Mouse (Mus musculus) liver, embryonic 14.5 days (tissue): ENCODE results near the gene Ccn1. TPM values are rescaled to one million over a fixed set of nuclear protein-coding genes. Genes with fewer than 3 reads are reported as not detected.

Source experiments
- ATAC-seq: fragments of 200-750 bp; cut with Nextera tagmentation; 2 replicates; pipeline ENCODE4 v1.8.0; 2017; ENCODE audit warnings: moderate number of reproducible peaks, mild to moderate bottlenecking, moderate library complexity; ENCODE audit not compliant: insufficient read depth
- DNase-seq, 3 experiments: peaks; one replicate each; pipeline ENCODE4 v3.0.0-alpha.2; 2012 to 2013; ENCODE audit warnings: low read depth in 3 of 3, low spot score in 3 of 3
- H3K27ac ChIP-seq: fragments of 300-500 bp; sonication (generic); 2 replicates; pipeline ENCODE4 v1.5.1; 2014; ENCODE audit warnings: moderate library complexity, mild to moderate bottlenecking, control low read depth, inconsistent platforms
- H3K27me3 ChIP-seq: fragments of 300-500 bp; sonication (generic); 2 replicates; pipeline ENCODE4 v1.6.1; 2014; ENCODE audit warnings: mild to moderate bottlenecking, low read length, moderate library complexity; ENCODE audit not compliant: control insufficient read depth, insufficient read depth
- H3K36me3 ChIP-seq: fragments of 300-500 bp; sonication (generic); replicated peaks from 2 replicates; pipeline ENCODE4 v1.6.1; 2014; ENCODE audit warnings: low read depth; ENCODE audit not compliant: control insufficient read depth, insufficient read depth
- H3K4me1 ChIP-seq, 2 experiments: fragments of 200-500 bp in 1 of 2; fragments of 300-500 bp in 1 of 2; sonication (generic) in 1 of 2; replicated peaks; 2 replicates each; pipeline ENCODE4 v1.6.1; 2012 to 2014; ENCODE audit warnings: antibody characterized with exemption in 1 of 2, inconsistent platforms in 1 of 2, low read length in 1 of 2; ENCODE audit not compliant: control insufficient read depth in 2 of 2, insufficient read depth in 2 of 2
- H3K4me2 ChIP-seq: fragments of 300-500 bp; sonication (generic); 2 replicates; pipeline ENCODE4 v1.6.1; 2014; ENCODE audit warnings: low read depth, mild to moderate bottlenecking, control low read depth, moderate library complexity
- H3K4me3 ChIP-seq, 2 experiments: fragments of 200-500 bp in 1 of 2; fragments of 300-500 bp in 1 of 2; sonication (generic) in 1 of 2; 2 replicates each; pipeline ENCODE4 v1.5.1; 2012 to 2014; ENCODE audit warnings: low read depth in 2 of 2, low read length in 2 of 2, mild to moderate bottlenecking in 2 of 2, control low read depth in 1 of 2, inconsistent platforms in 1 of 2, moderate library complexity in 1 of 2; ENCODE audit not compliant: insufficient read depth in 1 of 2
- H3K9ac ChIP-seq: fragments of 300-500 bp; sonication (generic); replicated peaks from 2 replicates; pipeline ENCODE4 v1.6.1; 2014; ENCODE audit warnings: mild to moderate bottlenecking, control low read depth, moderate library complexity
- H3K9me3 ChIP-seq: fragments of 300-500 bp; sonication (generic); 2 replicates; pipeline ENCODE4 v1.6.1; 2016; ENCODE audit warnings: low read length, mixed read lengths; ENCODE audit not compliant: control insufficient read depth
- CTCF ChIP-seq: IDR thresholded peaks from 2 replicates; pipeline ENCODE4 v1.5.1; 2016; ENCODE audit warnings: antibody characterized with exemption, low read depth, control low read depth
- EP300 ChIP-seq: IDR thresholded peaks from 2 replicates; pipeline ENCODE4 v1.6.1; 2016; ENCODE audit warnings: antibody characterized with exemption, low read depth
- WGBS: fragments of 180-500 bp; shearing (Covaris S2); extraction: QIAGEN DNeasy Blood & Tissue Kit; methylation state at CpG from one replicate; pipeline ENCODE4 v1.1.7; 2014; ENCODE audit not compliant: insufficient replicate concordance; 5-methylcytosine and 5-hydroxymethylcytosine counted together
- polyA plus RNA-seq, 2 experiments: library from polyadenylated mRNA; depleted of rRNA in 1 of 2; stranded (reverse) in 1 of 2; unstranded in 1 of 2; fragments of >200 nt; fragmentation: Nextera tagmentation in 1 of 2; extraction: Ambion mirVana in 1 of 2; gene quantifications; 2 replicates each; pipeline versions ENCODE4 v1.2.1 to v1.2.3; 2012 to 2014

Ccn1 gene
- polyA plus RNA-seq, 2 experiments = 3.0 to 3.2 TPM

DNA sequence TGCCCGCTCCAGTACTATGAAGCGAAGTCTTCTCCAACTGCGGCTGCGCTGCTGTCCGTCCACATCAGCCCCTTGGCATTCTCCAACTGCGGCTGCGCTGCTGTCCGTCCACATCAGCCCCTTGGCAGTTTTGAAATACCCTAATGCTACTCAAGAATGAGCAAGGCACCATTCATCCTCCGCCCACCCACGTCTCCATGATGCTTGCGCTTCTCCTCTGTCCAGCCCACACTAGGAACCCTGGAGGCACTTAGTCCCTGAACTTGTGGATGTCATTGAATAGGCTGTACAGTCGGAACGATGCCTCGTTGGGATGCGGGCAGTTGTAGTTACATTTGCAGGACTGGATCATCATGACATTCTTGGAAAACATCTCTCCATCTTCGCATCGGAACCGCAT is 2.4 kb downstream of the Ccn1 start:
- Histone ChIP-seq H3K9me3 (no peaks in the 10 kb centered on the region), H3K27me3 (peaks cover 37% of the 10 kb centered on the region), H3K4me1 (peaks cover 0 to under 1% of the 10 kb centered on the region in 2 experiments; a peak in 2 of 4 replicates), H3K27ac (no peak overlapping the region), H3K9ac (no peak overlapping the region), H3K36me3 (no peaks in the 10 kb centered on the region), H3K4me2 (no peak overlapping the region), H3K4me3 (no peak overlapping the region)
- DNase-seq = no peak
- ATAC-seq = no peak
- WGBS = 83% methylated on average over 18 of the region's 18 CpGs
- TF ChIP-seq EP300 (no peak), CTCF (no peak)

DNA sequence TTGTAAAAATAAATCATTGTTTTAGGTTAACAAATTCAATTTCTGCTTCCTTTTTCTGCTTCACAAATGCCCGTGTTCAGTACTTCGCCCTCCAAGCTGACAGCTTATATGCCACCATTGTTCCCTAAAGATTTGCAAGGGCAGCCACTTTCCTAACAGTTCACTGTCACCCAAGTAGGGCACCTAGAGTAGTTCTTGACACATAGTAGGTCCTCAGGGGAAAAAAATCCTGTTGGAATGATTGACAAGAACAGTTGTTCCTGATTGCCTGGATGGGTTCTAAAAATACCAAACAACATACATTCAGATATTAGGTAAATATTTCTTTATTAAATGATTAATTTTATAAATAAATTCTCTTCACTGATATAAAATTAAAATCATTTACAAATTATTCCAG is 3.1 kb downstream of the Ccn1 start:
- ATAC-seq (no peak), DNase-seq (no peak)
- H3K27me3 ChIP-seq = peaks cover 30% of the 10 kb centered on the region

DNA sequence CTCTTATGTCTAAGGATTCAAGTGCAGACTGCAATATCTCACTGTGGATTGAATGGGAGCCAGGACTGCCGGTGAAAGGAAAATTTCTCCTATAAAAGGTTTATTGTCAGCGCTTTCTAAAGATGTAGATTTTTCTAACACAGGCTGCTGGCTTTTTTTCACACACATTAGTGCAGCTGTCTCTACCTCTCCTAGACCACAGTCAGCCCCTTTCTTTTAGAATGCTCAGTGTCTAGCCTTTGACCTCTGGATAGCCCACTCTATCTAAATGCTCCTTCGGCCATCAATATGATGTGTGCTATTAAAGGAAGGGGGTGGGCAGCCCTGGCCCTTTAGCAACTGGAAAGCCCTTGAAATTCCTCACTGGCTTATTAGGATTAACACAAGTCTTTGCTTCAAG is 3.8 kb downstream of the Ccn1 start:
- Histone ChIP-seq H3K9me3 (no peaks in the 10 kb centered on the region), H3K4me2 (no peak overlapping the region), H3K27me3 (peaks cover 23% of the 10 kb centered on the region), H3K36me3 (no peaks in the 10 kb centered on the region), H3K9ac (no peak overlapping the region), H3K27ac (no peak overlapping the region), H3K4me1 (no peaks in the 10 kb centered on the region; a peak in 1 of 4 replicates), H3K4me3 (no peak overlapping the region)
- TF ChIP-seq EP300 = no peak
- no peak for TF ChIP-seq CTCF
- ATAC-seq (no peak), DNase-seq (no peak)
- 69% methylated on average over 3 of the region's 3 CpGs for WGBS

More for the DNA sequence above, 3.1 kb downstream of the Ccn1 start:
- Histone ChIP-seq H3K4me3 (no peak overlapping the region), H3K4me2 (no peak overlapping the region), H3K9me3 (no peaks in the 10 kb centered on the region), H3K9ac (no peak overlapping the region), H3K36me3 (no peaks in the 10 kb centered on the region), H3K4me1 (no peaks in the 10 kb centered on the region; a peak in 2 of 4 replicates), H3K27ac (no peak overlapping the region)
- WGBS = 45% methylated on average over 2 of the region's 2 CpGs
- TF ChIP-seq EP300 = no peak
- no peak for TF ChIP-seq CTCF

DNA sequence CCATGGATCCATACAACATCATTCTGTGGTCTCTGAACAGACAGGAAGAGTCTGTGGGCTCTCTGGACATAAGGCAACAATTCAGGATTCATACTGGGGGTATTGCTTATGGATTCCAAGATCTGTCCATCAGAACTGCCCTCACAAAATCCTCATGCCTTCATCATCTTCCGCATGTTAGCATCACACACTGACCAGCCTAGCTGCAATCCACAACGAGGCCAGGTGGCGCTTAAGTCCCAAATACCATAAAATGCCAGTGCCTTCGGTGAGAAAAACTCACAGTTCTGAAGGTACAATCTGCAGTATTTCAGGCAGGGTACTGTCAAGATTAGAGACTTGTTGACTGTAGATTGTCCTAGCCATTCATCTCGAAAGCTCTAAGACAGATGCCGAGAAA is 4.3 kb downstream of the Ccn1 start:
- H3K4me1 ChIP-seq = no peaks in the 10 kb centered on the region; a peak in 1 of 4 replicates
- H3K36me3 ChIP-seq = no peaks in the 10 kb centered on the region
- no peak for ATAC-seq
- no peak overlapping the region for H3K4me2 ChIP-seq
- WGBS = 70% methylated on average over 6 of the region's 6 CpGs
- no peaks in the 10 kb centered on the region for H3K9me3 ChIP-seq
- peaks cover 18% of the 10 kb centered on the region for H3K27me3 ChIP-seq
- TF ChIP-seq CTCF = no peak
- H3K4me3 ChIP-seq = no peak overlapping the region
- H3K27ac ChIP-seq = no peak overlapping the region
- no peak for DNase-seq
- no peak overlapping the region for H3K9ac ChIP-seq

DNA sequence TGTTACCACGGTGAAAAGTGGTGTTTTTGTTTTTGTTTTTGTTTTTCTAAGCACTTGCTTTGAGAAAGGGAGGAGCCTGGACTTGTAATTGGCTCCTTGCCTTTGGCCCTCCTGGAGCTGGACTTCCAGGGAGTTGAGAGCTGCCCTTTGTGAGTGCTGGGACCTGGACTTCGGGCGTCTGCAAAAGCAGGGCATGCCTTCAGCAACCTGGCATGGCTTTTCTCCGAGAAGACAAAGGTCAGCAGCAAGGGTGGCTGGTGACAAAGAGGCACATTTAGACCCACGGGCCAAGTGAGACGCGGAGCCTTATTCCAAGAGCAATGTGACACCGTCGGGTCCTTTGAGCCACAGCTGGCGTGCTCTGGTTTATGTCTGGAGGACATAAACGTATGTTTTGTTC is 6.9 kb downstream of the Ccn1 start:
- no peak overlapping the region for H3K4me3 ChIP-seq
- H3K36me3 ChIP-seq = no peaks in the 10 kb centered on the region
- DNase-seq = no peak
- no peak overlapping the region for H3K9ac ChIP-seq
- no peak for ATAC-seq
- H3K4me1 ChIP-seq = no peaks in the 10 kb centered on the region
- H3K9me3 ChIP-seq = no peaks in the 10 kb centered on the region
- TF ChIP-seq CTCF (no peak), EP300 (no peak)
- H3K27me3 ChIP-seq = no peaks in the 10 kb centered on the region
- WGBS = 53% methylated on average over 11 of the region's 11 CpGs
- no peak overlapping the region for H3K27ac ChIP-seq
- H3K4me2 ChIP-seq = no peak overlapping the region

DNA sequence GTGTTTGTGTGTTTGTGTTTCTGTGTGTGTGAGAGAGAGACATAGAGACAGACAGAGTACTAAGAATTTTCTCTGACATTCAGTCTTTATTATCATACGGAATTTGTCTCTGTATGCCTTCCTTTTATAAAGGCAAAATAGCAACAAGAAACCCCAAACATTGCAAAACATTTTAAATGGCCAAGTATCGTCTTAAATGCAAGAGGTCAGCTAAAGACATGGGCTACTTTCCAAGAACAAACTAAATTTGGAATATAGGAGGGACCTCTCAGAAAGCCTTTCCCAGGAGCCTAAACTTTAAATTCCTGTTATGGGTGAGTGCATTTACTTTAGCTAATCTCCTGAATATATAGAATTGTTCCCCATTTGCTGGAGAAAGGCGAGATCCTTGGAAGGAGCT is 7.9 kb downstream of the Ccn1 start:
- no peak overlapping the region for H3K9ac ChIP-seq
- 47% methylated on average over 3 of the region's 3 CpGs for WGBS
- no peak for ATAC-seq
- no peak for TF ChIP-seq EP300
- no peak overlapping the region for H3K4me3 ChIP-seq
- H3K9me3 ChIP-seq = no peaks in the 10 kb centered on the region
- no peaks in the 10 kb centered on the region for H3K4me1 ChIP-seq
- H3K27ac ChIP-seq = no peak overlapping the region
- no peak for DNase-seq
- H3K36me3 ChIP-seq = no peaks in the 10 kb centered on the region
- H3K27me3 ChIP-seq = no peaks in the 10 kb centered on the region
- no peak overlapping the region for H3K4me2 ChIP-seq
